Mouse (Mus musculus): ENCODE measurements at regions not wholly inside any gene's neighbourhood (a gene's known extent, or its start where the extent isn't known, plus 50 kb on each side); places are given as distances from the start of the nearest gene placed in this dataset.

GRCm38 (mm10) chr14:79890280-79890679, 93.6 kb upstream of the Olfm4 start:
- TF ChIP-seq CTCF (IDR thresholded peaks at IDR 0.05; ENCODE audit: low read depth): no peak
- no peak for TF ChIP-seq EP300 (IDR thresholded peaks at IDR 0.05; ENCODE audit: low read depth)
- Histone ChIP-seq H3K36me3 (replicated peaks; ENCODE audit: control insufficient read depth, insufficient read depth, low read length) (no peaks in the 10 kb centered on the region), H3K27ac (ENCODE audit: low read depth) (no peak overlapping the region), H3K9ac (replicated peaks; ENCODE audit: low read depth, low read length) (no peak overlapping the region), H3K4me3 (ENCODE audit: low read depth, low read length) (no peak overlapping the region), H3K4me2 (ENCODE audit: low read depth, low read length) (no peak overlapping the region), H3K27me3 (ENCODE audit: control insufficient read depth, insufficient read depth, low read length) (no peaks in the 10 kb centered on the region), H3K9me3 (replicated peaks; ENCODE audit: control insufficient read depth, low read length) (no peaks in the 10 kb centered on the region), H3K4me1 (ENCODE audit: control insufficient read depth, insufficient read depth) (no peaks in the 10 kb centered on the region)
- ATAC-seq (ENCODE audit: insufficient read depth, low read depth): no peak
- DNase-seq (ENCODE audit: low spot score): no peak
- 71% methylated on average over 4 of the region's 4 CpGs for WGBS

- DNase-seq (ENCODE audit: low spot score) (no peak), ATAC-seq (ENCODE audit: insufficient read depth, low read depth) (no peak)
- H3K4me1 ChIP-seq (ENCODE audit: control insufficient read depth, insufficient read depth): no peaks in the 10 kb centered on the region
- H3K36me3 ChIP-seq (replicated peaks; ENCODE audit: control insufficient read depth, insufficient read depth, low read length): no peaks in the 10 kb centered on the region
- H3K9ac ChIP-seq (replicated peaks; ENCODE audit: low read depth, low read length): no peak overlapping the region
- H3K4me3 ChIP-seq (ENCODE audit: low read depth, low read length): no peak overlapping the region
- no peak overlapping the region for H3K4me2 ChIP-seq (ENCODE audit: low read depth, low read length)
- TF ChIP-seq EP300 (IDR thresholded peaks at IDR 0.05; ENCODE audit: low read depth) (no peak), CTCF (IDR thresholded peaks at IDR 0.05; ENCODE audit: low read depth) (no peak)
- H3K27me3 ChIP-seq (ENCODE audit: control insufficient read depth, insufficient read depth, low read length): no peaks in the 10 kb centered on the region
- H3K27ac ChIP-seq (ENCODE audit: low read depth): no peak overlapping the region
- 59% methylated on average over 7 of the region's 7 CpGs for WGBS
- no peaks in the 10 kb centered on the region for H3K9me3 ChIP-seq (replicated peaks; ENCODE audit: control insufficient read depth, low read length)
Observed at GRCm38 (mm10) chr14:79883487-79883886, 100.4 kb upstream of the Olfm4 start.

- no peaks in the 10 kb centered on the region for H3K4me1 ChIP-seq (ENCODE audit: control insufficient read depth, insufficient read depth)
- H3K9me3 ChIP-seq (replicated peaks; ENCODE audit: control insufficient read depth, low read length): no peaks in the 10 kb centered on the region
- H3K4me2 ChIP-seq (ENCODE audit: low read depth, low read length): no peak overlapping the region
- no peak for DNase-seq (ENCODE audit: low spot score)
- no peaks in the 10 kb centered on the region for H3K36me3 ChIP-seq (replicated peaks; ENCODE audit: control insufficient read depth, insufficient read depth, low read length)
- ATAC-seq (ENCODE audit: insufficient read depth, low read depth): no peak
- H3K9ac ChIP-seq (replicated peaks; ENCODE audit: low read depth, low read length): no peak overlapping the region
- H3K27me3 ChIP-seq (ENCODE audit: control insufficient read depth, insufficient read depth, low read length): no peaks in the 10 kb centered on the region
- H3K27ac ChIP-seq (ENCODE audit: low read depth): no peak overlapping the region
- WGBS: 71% methylated on average over 9 of the region's 9 CpGs
- H3K4me3 ChIP-seq (ENCODE audit: low read depth, low read length): no peak overlapping the region
- TF ChIP-seq CTCF (IDR thresholded peaks at IDR 0.05; ENCODE audit: low read depth) (no peak), EP300 (IDR thresholded peaks at IDR 0.05; ENCODE audit: low read depth) (no peak)
Observed at GRCm38 (mm10) chr14:79881726-79882125, 102.2 kb upstream of the Olfm4 start.

- Histone ChIP-seq H3K4me2 (ENCODE audit: low read depth, low read length) (no peak overlapping the region), H3K27me3 (ENCODE audit: control insufficient read depth, insufficient read depth, low read length) (no peaks in the 10 kb centered on the region), H3K9me3 (replicated peaks; ENCODE audit: control insufficient read depth, low read length) (no peaks in the 10 kb centered on the region), H3K4me1 (ENCODE audit: control insufficient read depth, insufficient read depth) (no peaks in the 10 kb centered on the region), H3K27ac (ENCODE audit: low read depth) (no peak overlapping the region), H3K36me3 (replicated peaks; ENCODE audit: control insufficient read depth, insufficient read depth, low read length) (no peaks in the 10 kb centered on the region), H3K4me3 (ENCODE audit: low read depth, low read length) (no peak overlapping the region), H3K9ac (replicated peaks; ENCODE audit: low read depth, low read length) (no peak overlapping the region)
- ATAC-seq (ENCODE audit: insufficient read depth, low read depth): no peak
- no peak for DNase-seq (ENCODE audit: low spot score)
- whole genome bisulfite sequencing: 59% methylated on average over 5 of the region's 5 CpGs
- no peak for TF ChIP-seq EP300 (IDR thresholded peaks at IDR 0.05; ENCODE audit: low read depth)
- TF ChIP-seq CTCF (IDR thresholded peaks at IDR 0.05; ENCODE audit: low read depth): no peak
Observed at GRCm38 (mm10) chr14:79880065-79880755, 103.7 kb upstream of the Olfm4 start.

GRCm38 (mm10) chr14:79879333-79880035, 104.4 kb upstream of the Olfm4 start:
- no peak for ATAC-seq (ENCODE audit: insufficient read depth, low read depth)
- Histone ChIP-seq H3K27ac (ENCODE audit: low read depth) (no peak overlapping the region), H3K4me2 (ENCODE audit: low read depth, low read length) (no peak overlapping the region), H3K4me3 (ENCODE audit: low read depth, low read length) (no peak overlapping the region), H3K4me1 (ENCODE audit: control insufficient read depth, insufficient read depth) (no peaks in the 10 kb centered on the region), H3K27me3 (ENCODE audit: control insufficient read depth, insufficient read depth, low read length) (no peaks in the 10 kb centered on the region), H3K36me3 (replicated peaks; ENCODE audit: control insufficient read depth, insufficient read depth, low read length) (no peaks in the 10 kb centered on the region), H3K9ac (replicated peaks; ENCODE audit: low read depth, low read length) (no peak overlapping the region), H3K9me3 (replicated peaks; ENCODE audit: control insufficient read depth, low read length) (no peaks in the 10 kb centered on the region)
- TF ChIP-seq EP300 (IDR thresholded peaks at IDR 0.05; ENCODE audit: low read depth): no peak
- no peak for TF ChIP-seq CTCF (IDR thresholded peaks at IDR 0.05; ENCODE audit: low read depth)
- WGBS: 77% methylated on average over 11 of the region's 11 CpGs
- DNase-seq (ENCODE audit: low spot score): no peak

All from heart, postnatal 0 days (tissue).